Mouse (Mus musculus) adipocyte (in vitro differentiated cells): Measurements from ENCODE around the gene 1700113H08Rik.

ENCODE experiments used
- DNase-seq: peaks from one replicate; pipeline ENCODE4 v3.0.0-alpha.2; 2016; ENCODE audit warnings: low spot score

The 1700113H08Rik gene

GRCm38 (mm10) chr10:87059447-87059846 lies 1.6 kb downstream of the 1700113H08Rik start:
- DNase-seq, result no peak

- no peak for DNase-seq
Observed at GRCm38 (mm10) chr10:87084236-87084635, 26.4 kb downstream of the 1700113H08Rik start.

GRCm38 (mm10) chr10:87087646-87088045 lies 29.8 kb downstream of the 1700113H08Rik start:
- DNase-seq, result no peak

DNA sequence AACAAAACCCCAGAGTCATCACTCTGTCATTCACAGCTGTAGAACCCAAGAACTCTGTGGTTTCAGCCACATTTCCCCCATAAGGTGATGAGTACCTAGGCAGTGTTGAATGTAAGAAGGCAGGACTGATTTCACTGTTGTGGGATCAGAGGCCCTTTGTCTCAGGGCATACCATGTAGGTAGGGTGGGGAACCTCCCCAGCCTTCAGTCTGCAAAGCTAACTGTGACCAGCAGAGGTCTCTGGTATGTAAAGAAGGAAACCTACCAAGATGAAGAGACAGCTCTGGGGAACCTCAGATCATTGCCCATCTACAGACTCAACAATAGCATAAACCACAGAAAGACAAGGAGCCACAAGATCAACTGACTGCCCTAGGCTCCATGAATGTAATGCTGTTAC lies 36.4 kb downstream of the 1700113H08Rik start:
- DNase-seq, result no peak

DNA sequence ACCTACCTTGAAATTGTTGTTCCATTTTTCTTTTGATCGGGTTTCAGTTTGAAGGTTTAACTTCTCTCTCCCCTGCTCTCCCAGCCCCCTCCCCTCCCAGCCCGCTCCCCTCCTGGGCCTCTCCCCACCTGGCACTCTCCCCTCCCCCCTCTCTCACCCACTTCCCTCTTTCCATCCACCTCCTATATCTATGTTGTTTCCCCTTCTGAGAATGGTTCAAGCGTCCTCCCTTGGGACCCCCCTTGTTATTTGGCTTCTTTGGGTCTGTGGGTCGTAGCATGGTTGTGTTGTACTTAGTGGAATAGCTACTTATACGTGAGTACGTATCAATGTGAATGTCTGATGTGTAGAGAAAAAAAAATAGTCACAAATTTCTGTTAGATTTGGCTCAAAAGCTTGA lies 40.9 kb downstream of the 1700113H08Rik start:
- DNase-seq, result no peak

DNA sequence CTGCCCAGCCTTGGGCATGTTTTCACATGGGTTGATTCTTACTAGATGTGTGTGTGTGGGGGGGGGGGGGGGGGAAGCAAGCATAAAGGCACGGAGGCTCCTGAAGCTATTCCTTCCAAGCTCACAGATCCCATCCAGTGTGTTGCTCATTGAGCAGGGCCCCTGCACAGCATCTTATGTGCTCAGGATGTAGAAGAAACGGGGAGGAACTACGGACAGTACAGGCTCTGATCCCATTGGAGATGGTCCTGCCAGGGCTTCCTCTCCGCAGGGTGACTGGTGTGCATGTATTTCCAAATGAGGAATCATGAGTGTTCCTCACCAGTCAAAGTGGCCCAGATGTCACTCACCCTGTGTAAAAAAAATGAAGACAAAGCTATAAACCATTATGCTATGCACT lies 42.8 kb downstream of the 1700113H08Rik start:
- no peak for DNase-seq

DNA sequence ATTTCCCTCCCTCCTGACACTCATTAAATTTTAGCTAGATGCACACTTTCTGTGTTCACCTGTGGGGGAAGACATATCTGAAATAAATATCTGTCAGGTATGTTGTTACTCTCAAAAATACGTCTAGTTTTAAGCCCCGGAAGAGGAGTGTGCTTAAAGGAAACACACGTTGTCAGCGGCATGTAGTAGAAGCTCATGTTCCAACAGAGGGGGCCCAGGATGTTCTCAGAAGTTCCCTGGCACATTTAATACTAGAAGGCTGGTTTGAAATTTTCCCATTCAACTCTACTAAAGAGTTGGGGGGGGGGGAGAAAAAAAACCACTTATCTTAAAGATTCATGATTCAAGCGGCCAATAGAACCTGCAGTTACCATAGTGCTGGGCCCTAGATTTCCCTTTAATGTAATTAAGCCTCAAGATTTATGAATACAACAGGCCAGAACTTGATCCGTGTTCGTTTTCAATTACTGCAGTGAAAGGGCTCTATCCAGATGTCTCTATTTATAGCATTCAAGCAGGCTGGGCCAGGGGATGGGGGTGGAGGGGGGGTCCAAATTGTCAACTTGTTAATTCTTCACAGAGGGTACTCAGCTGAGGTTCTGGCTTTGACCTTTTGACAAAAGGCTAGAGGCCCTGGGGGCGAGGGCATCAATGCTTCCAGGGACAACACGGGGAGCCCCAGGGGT lies 43.6 kb downstream of the 1700113H08Rik start:
- DNase-seq, result no peak

- no peak for DNase-seq
Observed at GRCm38 (mm10) chr10:87101951-87102320, 44.1 kb downstream of the 1700113H08Rik start.

- no peak for DNase-seq
Observed at GRCm38 (mm10) chr10:87102455-87102854, 44.6 kb downstream of the 1700113H08Rik start.

GRCm38 (mm10) chr10:87103286-87103685 lies 45.4 kb downstream of the 1700113H08Rik start:
- DNase-seq, result no peak

GRCm38 (mm10) chr10:87107565-87108297 lies 49.9 kb downstream of the 1700113H08Rik start:
- no peak for DNase-seq

DNA sequence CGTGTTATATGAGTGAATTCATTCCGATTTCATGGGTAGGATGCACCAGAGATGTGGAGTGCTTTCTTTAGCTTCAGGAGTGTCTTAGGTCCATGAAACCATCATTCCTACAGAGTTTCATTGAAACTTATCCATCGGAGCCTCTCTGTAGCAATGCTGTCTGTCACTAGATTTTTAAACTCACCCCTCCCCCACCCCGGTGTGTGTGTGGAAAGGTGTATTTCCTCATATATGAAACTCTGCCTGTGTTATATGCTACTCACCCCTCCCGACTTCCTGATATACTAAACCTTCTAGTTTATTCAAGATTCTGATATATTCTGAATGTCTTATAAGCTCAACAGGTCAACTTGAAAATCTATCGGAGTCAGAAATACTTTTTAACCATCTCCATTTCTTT lies 50.5 kb downstream of the 1700113H08Rik start:
- no peak for DNase-seq

- no peak for DNase-seq
Observed at GRCm38 (mm10) chr10:87109038-87109771, 51.4 kb downstream of the 1700113H08Rik start.

GRCm38 (mm10) chr10:87110909-87111308 lies 53.1 kb downstream of the 1700113H08Rik start:
- DNase-seq, result no peak

- DNase-seq, result no peak
Observed at GRCm38 (mm10) chr10:87125094-87125493, 67.2 kb downstream of the 1700113H08Rik start.

GRCm38 (mm10) chr10:87126186-87126824 lies 68.5 kb downstream of the 1700113H08Rik start:
- no peak for DNase-seq

DNA sequence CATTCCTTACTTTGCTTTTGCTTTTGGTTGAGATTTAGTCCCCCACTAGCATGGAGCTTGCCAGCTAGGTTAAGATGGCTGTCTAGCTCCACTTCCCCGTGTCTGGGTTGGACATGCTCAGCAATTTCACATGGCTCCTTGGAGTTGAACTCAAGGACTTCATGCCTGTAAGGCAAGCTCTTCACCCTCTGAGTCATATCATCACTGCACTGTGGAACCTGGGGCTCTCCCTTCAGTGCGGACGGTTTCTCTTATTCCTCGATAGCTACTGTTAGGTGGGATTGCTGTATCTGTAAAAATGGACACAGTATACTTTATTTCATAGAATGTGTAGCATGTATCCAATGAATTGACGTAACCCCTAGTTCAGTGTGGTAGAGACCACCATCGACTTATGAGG lies 93.2 kb downstream of the 1700113H08Rik start:
- DNase-seq, result no peak

DNA sequence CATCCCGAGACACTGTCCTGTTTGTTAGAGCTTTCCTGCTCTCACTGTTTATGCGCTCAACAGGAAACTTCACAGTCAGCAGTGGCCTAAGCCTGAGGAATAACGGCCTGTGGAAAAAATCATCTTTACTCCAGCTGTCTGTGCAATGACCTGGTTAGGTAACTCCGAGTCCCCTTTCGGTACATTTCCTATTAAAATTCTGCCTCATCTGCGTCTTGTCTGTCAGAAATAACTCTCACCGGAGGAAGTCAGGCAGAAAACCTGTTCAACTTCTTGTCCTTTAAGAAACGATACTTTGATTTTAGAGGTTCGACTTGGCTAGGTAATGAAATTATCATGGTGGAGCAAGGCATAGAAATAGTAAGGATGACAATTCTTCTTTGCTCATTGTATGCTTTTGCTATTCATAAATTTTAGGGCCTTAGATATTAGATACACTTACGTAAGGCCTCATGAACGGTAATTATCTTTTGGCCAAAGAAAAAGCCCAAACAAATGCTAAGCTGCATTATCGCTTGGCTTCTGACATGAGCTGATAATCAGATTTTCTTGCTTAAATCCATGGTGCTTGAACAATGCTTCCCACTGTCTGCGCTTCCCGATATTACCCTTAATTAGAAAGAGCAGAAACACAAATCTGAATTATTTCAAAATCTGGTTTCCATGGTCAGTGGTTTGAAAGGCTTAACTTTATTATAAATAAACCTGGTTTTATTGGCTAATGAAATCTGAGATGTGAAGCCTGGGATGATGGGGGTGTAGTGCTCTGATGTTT lies 96.1 kb downstream of the 1700113H08Rik start:
- DNase-seq, result no peak

DNA sequence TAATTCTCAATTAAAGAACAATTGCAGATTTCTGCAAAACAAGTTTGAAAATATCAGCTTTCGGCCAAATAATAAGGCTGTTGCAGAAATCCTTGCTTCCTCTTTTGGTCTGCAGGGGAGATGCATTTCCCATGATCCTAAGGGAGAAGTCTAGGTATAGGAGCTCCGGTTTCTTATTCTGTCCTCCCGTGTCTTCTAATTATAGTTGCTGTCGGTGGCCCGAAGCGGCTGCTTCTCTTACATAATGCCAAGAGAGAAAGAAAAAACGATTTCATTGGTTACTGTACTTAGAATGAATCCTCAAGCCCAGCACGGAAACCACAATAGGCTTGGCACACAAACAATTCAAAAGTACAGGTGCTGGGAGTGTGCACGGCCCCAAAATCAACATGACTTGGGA lies 101.9 kb downstream of the 1700113H08Rik start:
- DNase-seq, result no peak

GRCm38 (mm10) chr10:87196123-87196756 lies 138.4 kb downstream of the 1700113H08Rik start:
- DNase-seq, result no peak

DNA sequence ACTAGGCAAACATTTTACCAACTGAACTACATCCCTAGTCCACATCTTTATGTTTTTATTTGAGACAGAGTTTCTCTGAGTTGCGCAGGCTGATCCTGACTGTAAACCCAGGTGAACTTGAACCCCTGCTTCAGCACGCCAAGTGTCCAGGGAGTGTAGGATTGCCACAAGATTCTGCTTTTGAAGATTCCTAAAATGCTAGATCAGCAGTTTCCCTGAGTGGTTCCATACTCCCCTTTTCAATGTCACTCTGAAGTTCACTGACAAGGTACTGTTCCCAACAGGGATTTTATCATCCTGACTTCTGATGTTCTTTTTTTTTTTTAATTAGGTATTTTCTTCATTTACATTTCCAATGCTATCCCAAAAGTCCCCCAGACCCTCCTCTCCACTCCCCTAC lies 140.9 kb downstream of the 1700113H08Rik start:
- no peak for DNase-seq
